Mouse (Mus musculus) left cerebral cortex, adult 8-10 months (tissue): ENCODE results near the gene Ifi47. TPM values are rescaled to one million over a fixed set of nuclear protein-coding genes. Genes with fewer than 3 reads are reported as not detected.

Source experiments
- DNase-seq, 2 experiments: peaks; one replicate each; pipeline ENCODE4 v3.0.0; 2022; ENCODE audit warnings: low spot score in 2 of 2
- total RNA-seq, 4 experiments: library from RNA; stranded (reverse); gene quantifications; 2 replicates each; pipeline ENCODE4 v1.2.4; 2022

Ifi47 gene
- total RNA-seq, 4 experiments from 2014 or later: 0.81 to 1.0 (median 0.88) TPM

GRCm38 (mm10) chr11:49089735-49090507, 13.5 kb downstream of the Ifi47 start:
- DNase-seq: no peak

- DNase-seq: no peak
Measured at GRCm38 (mm10) chr11:49090551-49090950, 14.2 kb downstream of the Ifi47 start.

- no peak for DNase-seq
Measured at GRCm38 (mm10) chr11:49091171-49091570, 14.8 kb downstream of the Ifi47 start.

- DNase-seq: no peak
Measured at GRCm38 (mm10) chr11:49092053-49092586, 15.7 kb downstream of the Ifi47 start.

GRCm38 (mm10) chr11:49092786-49093185, 16.4 kb downstream of the Ifi47 start:
- DNase-seq: no peak

GRCm38 (mm10) chr11:49093861-49094660, 17.7 kb downstream of the Ifi47 start:
- DNase-seq: no peak

GRCm38 (mm10) chr11:49095367-49095766, 19.0 kb downstream of the Ifi47 start:
- no peak for DNase-seq

- DNase-seq: no peak
Measured at GRCm38 (mm10) chr11:49100409-49100808, 24.0 kb downstream of the Ifi47 start.

GRCm38 (mm10) chr11:49101500-49101899, 25.1 kb downstream of the Ifi47 start:
- DNase-seq: no peak

GRCm38 (mm10) chr11:49103047-49103693, 26.8 kb downstream of the Ifi47 start:
- peak; percentile 56 to 59 for DNase-seq

- DNase-seq: no peak
Measured at GRCm38 (mm10) chr11:49105752-49106151, 29.4 kb downstream of the Ifi47 start.

- DNase-seq: no peak
Measured at GRCm38 (mm10) chr11:49107650-49108537, 31.5 kb downstream of the Ifi47 start.

- DNase-seq: no peak
Measured at GRCm38 (mm10) chr11:49108833-49109232, 32.4 kb downstream of the Ifi47 start.

- no peak for DNase-seq
Measured at GRCm38 (mm10) chr11:49111000-49111399, 34.6 kb downstream of the Ifi47 start.

GRCm38 (mm10) chr11:49112624-49113219, 36.3 kb downstream of the Ifi47 start:
- peak in 1 of 2 experiments; percentile 36 for DNase-seq

- no peak for DNase-seq
Measured at GRCm38 (mm10) chr11:49114158-49114557, 37.8 kb downstream of the Ifi47 start.

- DNase-seq: no peak
Measured at GRCm38 (mm10) chr11:49114774-49115173, 38.4 kb downstream of the Ifi47 start, which contains the start of gene Olfr1396. Olfr1396 (minus strand) TSS chr11:49114874.

GRCm38 (mm10) chr11:49119635-49120034, 43.2 kb downstream of the Ifi47 start:
- no peak for DNase-seq

GRCm38 (mm10) chr11:49124169-49124568, 47.8 kb downstream of the Ifi47 start:
- no peak for DNase-seq

GRCm38 (mm10) chr11:49141974-49142373, 65.6 kb downstream of the Ifi47 start, which contains the start of gene Olfr1395:
Olfr1395 (plus strand) TSS chr11:49142274.
- no peak for DNase-seq
